Mouse (Mus musculus) embryo, embryonic 10.5 days (tissue): ENCODE measurements at regions not wholly inside any gene's neighbourhood (a gene's known extent, or its start where the extent isn't known, plus 50 kb on each side); places are given as distances from the start of the nearest gene placed in this dataset.

Source experiments
- DNase-seq: peaks from one replicate; pipeline ENCODE4 v3.0.0-alpha.2; 2015; ENCODE audit warnings: low spot score

GRCm38 (mm10) chr9:61226596-61227384, 145.4 kb upstream of the Tle3 start:
- DNase-seq: peak; percentile 68

GRCm38 (mm10) chr9:61227492-61228229, 144.5 kb upstream of the Tle3 start:
- DNase-seq: peak; percentile 60

GRCm38 (mm10) chr9:61228230-61228631, 143.9 kb upstream of the Tle3 start:
- no peak for DNase-seq

- DNase-seq: no peak
Measured at GRCm38 (mm10) chr9:61230306-61230705, 141.9 kb upstream of the Tle3 start.

- no peak for DNase-seq
Measured at GRCm38 (mm10) chr9:61232630-61233029, 139.5 kb upstream of the Tle3 start.

GRCm38 (mm10) chr9:61233251-61233650, 138.9 kb upstream of the Tle3 start:
- DNase-seq: no peak

- peak; percentile 64 for DNase-seq
Measured at GRCm38 (mm10) chr9:61235653-61236610, 136.2 kb upstream of the Tle3 start.

- DNase-seq: no peak
Measured at GRCm38 (mm10) chr9:61238687-61239250, 133.4 kb upstream of the Tle3 start.

- no peak for DNase-seq
Measured at GRCm38 (mm10) chr9:61239328-61239727, 132.8 kb upstream of the Tle3 start.

- DNase-seq: no peak
Measured at GRCm38 (mm10) chr9:61241442-61241841, 130.7 kb upstream of the Tle3 start.

- no peak for DNase-seq
Measured at GRCm38 (mm10) chr9:61242167-61242860, 129.9 kb upstream of the Tle3 start.

- no peak for DNase-seq
Measured at GRCm38 (mm10) chr9:61243289-61243688, 128.9 kb upstream of the Tle3 start.

GRCm38 (mm10) chr9:61249691-61250425, 122.3 kb upstream of the Tle3 start:
- peak; percentile 59 for DNase-seq

- DNase-seq: no peak
Measured at GRCm38 (mm10) chr9:61251606-61252005, 120.6 kb upstream of the Tle3 start.

- DNase-seq: no peak
Measured at GRCm38 (mm10) chr9:61253761-61254160, 118.4 kb upstream of the Tle3 start.

- no peak for DNase-seq
Measured at GRCm38 (mm10) chr9:61257488-61257887, 114.7 kb upstream of the Tle3 start.

GRCm38 (mm10) chr9:61258100-61258499, 114.1 kb upstream of the Tle3 start:
- DNase-seq: no peak

- DNase-seq: peak; percentile 66
Measured at GRCm38 (mm10) chr9:61259421-61260174, 112.6 kb upstream of the Tle3 start.

GRCm38 (mm10) chr9:61261263-61261662, 110.9 kb upstream of the Tle3 start:
- peak; percentile 41 for DNase-seq
